Comparison of ENCODE assay signal across 8 mouse cellular contexts in the genomic region with DNA sequence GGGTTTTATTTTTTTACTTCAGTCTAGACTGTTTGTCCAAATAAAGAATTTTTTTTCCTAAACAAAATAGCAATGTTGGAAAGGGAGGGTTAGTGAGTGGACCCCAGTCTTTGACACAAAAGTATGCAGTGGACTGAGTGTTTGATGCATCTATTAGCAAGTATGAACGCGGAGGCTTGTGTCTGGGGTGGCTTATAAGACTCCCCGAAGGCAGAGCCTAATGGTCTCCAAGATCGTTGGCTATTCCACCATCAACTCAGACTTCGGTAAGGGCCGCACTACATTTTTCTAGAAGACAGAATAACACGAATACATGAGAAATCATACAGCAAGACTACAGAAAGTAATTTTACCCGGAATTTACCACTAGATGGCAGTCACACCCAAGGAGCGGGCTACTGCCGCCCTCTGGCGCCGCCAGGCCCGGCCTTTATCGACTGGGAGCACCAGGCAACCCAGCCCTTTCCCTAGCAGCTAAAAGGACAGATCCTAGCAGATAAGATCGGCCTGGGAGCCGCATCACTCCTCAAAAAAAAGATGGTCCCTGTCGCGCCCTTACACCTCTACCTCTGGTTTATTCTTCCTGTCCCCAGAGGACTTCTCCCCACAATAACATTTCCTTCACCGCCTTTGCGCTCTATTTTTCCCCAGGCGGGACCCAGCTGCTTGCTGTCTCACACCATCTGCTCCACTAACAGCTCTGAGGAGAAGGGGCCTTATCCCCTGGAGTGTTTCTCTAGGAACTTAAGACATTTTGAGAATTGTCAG. TPM values are rescaled to one million over a fixed set of nuclear protein-coding genes. Genes with fewer than 3 reads are reported as not detected.
A peak's percentile ranks its signal among the peaks of the same experiment; 100 is the strongest.
DNase-seq lines count a peak whose midpoint lies in the region; ATAC-seq and TF ChIP-seq lines count a peak whose summit lies in the region.

No protein-coding gene starts in this region.

- no peak overlapping the region; the same call in 1 of the 2 replicates for H3K27ac ChIP-seq in ES-E14 (ENCODE audit: insufficient read depth, low read depth, low read length, poor library complexity, severe bottlenecking)
- H3K27ac ChIP-seq in forebrain, embryonic 15.5 days (replicated peaks), result peak overlapping the region; percentile 82

- in situ Hi-C loops in ES-E14 (cut with MboI; ENCODE audit: low sequenced_read_pairs in 2 of 2, unreplicated experiment in 2 of 2), result loop anchor here (5.0 to 10.0 kb wide), 2 partner anchors 112 to 179 kb away; no protein-coding TSS in a partner anchor

- intact Hi-C loops in heart, postnatal 25 days (cut with DNase I), result loop anchor here (1.0 to 5.0 kb wide), 3 partner anchors 80 to 182 kb away; no protein-coding TSS in a partner anchor

- no peaks in the 10 kb centered on the region for H3K9me3 ChIP-seq in ES-E14 (ENCODE audit: control insufficient read depth, insufficient read depth, low read depth, low read length)
- no peaks in the 10 kb centered on the region for H3K9me3 ChIP-seq in forebrain, embryonic 15.5 days

- WGBS in forebrain, embryonic 15.5 days, result 12% methylated on average over 21 of the region's 21 CpGs

- H3K4me1 ChIP-seq in ES-E14 (ENCODE audit: control insufficient read depth in 2 of 2, insufficient read depth in 2 of 2, low read length in 2 of 2, poor library complexity in 1 of 2), result peaks cover 2 to 3% of the 10 kb centered on the region in 2 experiments; a peak in 2 of 4 replicates
- peaks cover 13% of the 10 kb centered on the region for H3K4me1 ChIP-seq in forebrain, embryonic 15.5 days

- peak; percentile 94 for ATAC-seq in cerebellum, adult (ENCODE audit: insufficient number of reproducible peaks, low FRiP score, low TSS enrichment)
- ATAC-seq in forebrain, embryonic 15.5 days (replicated peaks), result peak; percentile 90

- H3K36me3 ChIP-seq in ES-E14 (ENCODE audit: control insufficient read depth, insufficient read depth, low read length, poor library complexity, severe bottlenecking), result no peaks in the 10 kb centered on the region
- H3K36me3 ChIP-seq in forebrain, embryonic 15.5 days, result no peaks in the 10 kb centered on the region

- peak overlapping the region; percentile 42 for H3K4me2 ChIP-seq in forebrain, embryonic 15.5 days (replicated peaks)

- peak overlapping the region; percentile 71 for H3K9ac ChIP-seq in ES-E14 (ENCODE audit: insufficient read depth, low read depth, low read length, poor library complexity, severe bottlenecking)
- peak overlapping the region; percentile 40 for H3K9ac ChIP-seq in forebrain, embryonic 15.5 days (replicated peaks)

- no peaks in the 10 kb centered on the region for H3K27me3 ChIP-seq in forebrain, embryonic 15.5 days

- peak overlapping the region; percentile 8 to 38; a peak in 2 of 4 replicates for H3K4me3 ChIP-seq in ES-E14 (ENCODE audit: insufficient read depth in 1 of 2, low read depth in 1 of 2, low read length in 2 of 2, poor library complexity in 1 of 2, severe bottlenecking in 1 of 2)
- peak overlapping the region; percentile 14; the same call in 1 of the 2 replicates for H3K4me3 ChIP-seq in forebrain, embryonic 15.5 days

- DNase-seq in ES-E14 (ENCODE audit: low read depth, low spot score), result peak; percentile 77
- peak; percentile 8 for DNase-seq in heart, postnatal 25 days (ENCODE audit: low spot score)
- peak; percentile 63 to 81 for DNase-seq in layer of hippocampus, adult 18-20 months (ENCODE audit: low spot score in 2 of 2)
- DNase-seq in lung, adult 18-20 months, result peak; percentile 51 to 62
- peak; percentile 40 for DNase-seq in ovary, postnatal 10 days (ENCODE audit: low spot score)
- peak; percentile 46 for DNase-seq in thymus, postnatal 25 days

TF ChIP-seq in ES-E14, 5 proteins besides CTCF, POLR2A, EP300 and RAD21:
- no peak for TF ChIP-seq ZNF384 (IDR thresholded peaks at IDR 0.05; ENCODE audit: low read depth, low read length)
- peak; percentile 97 for TF ChIP-seq ZC3H11A (IDR thresholded peaks at IDR 0.05; ENCODE audit: borderline replicate concordance, low read depth, low read length)
- TF ChIP-seq MAFK (IDR thresholded peaks at IDR 0.05; ENCODE audit: insufficient read depth, low read depth, low read length), result no peak
- TF ChIP-seq HCFC1 (IDR thresholded peaks at IDR 0.05; ENCODE audit: borderline replicate concordance, insufficient read depth, low read length), result no peak; the same call in 1 of the 2 replicates
- no peak for TF ChIP-seq CHD2 (IDR thresholded peaks at IDR 0.05; ENCODE audit: low read depth, low read length)
TF ChIP-seq in ES-E14: peak in this region for 1.

RNA-seq across cellular contexts. Expression of a gene that starts 6.0 kb away (rescaled TPM):
- total RNA-seq in ES-E14 (2012; rRNA removed), result 0.76 and 2.5 TPM in 2 replicates
- 0.11 TPM in 1 of 2 replicates, not detected in the other for polyA plus RNA-seq in forebrain, embryonic 15.5 days (2015; fragmentation: Nextera tagmentation; extraction: Ambion mirVana)
- total RNA-seq in heart, postnatal 25 days (2021), result 10 to 100 TPM in 1 of 2 experiments, 1 to 10 TPM in 1; 9.1 to 11.5 TPM
- total RNA-seq in layer of hippocampus, adult 18-20 months (2021), result 1 to 10 TPM; 1.7 to 2.1 TPM

RNA-seq across cellular contexts. Expression of a gene that starts 50.6 kb away (rescaled TPM):
- total RNA-seq in ES-E14 (2012; rRNA removed), result not detected in 2 replicates
- polyA plus RNA-seq in forebrain, embryonic 15.5 days (2015; fragmentation: Nextera tagmentation; extraction: Ambion mirVana), result not detected in 2 replicates
- total RNA-seq in heart, postnatal 25 days (2021), result not detected
- not detected for total RNA-seq in layer of hippocampus, adult 18-20 months (2021)

Comparison
In these comparisons a context has a peak if more than half of its experiments do, and no peak if none do; other contexts are left out.
1. DNase-seq: peak in every context shown above with its lines; median percentile 77 in ES-E14; 72 in layer of hippocampus, adult 18-20 months; 56 in lung, adult 18-20 months; 46 in thymus, postnatal 25 days; 40 in ovary, postnatal 10 days; 8 in heart, postnatal 25 days.